Mouse (Mus musculus) hindbrain, embryonic 16.5 days (tissue): ENCODE results near the gene Celf2. TPM values are rescaled to one million over a fixed set of nuclear protein-coding genes. Genes with fewer than 3 reads are reported as not detected.
"Not testable (repeated sequence)": the region's sequence is repeated elsewhere in the genome, so short reads cannot be mapped to it uniquely, and the experiment has no call there.

ENCODE experiments used
- ATAC-seq: fragments of 200-750 bp; cut with Nextera tagmentation; 2 replicates; pipeline ENCODE4 v1.8.0; 2017; ENCODE audit warnings: moderate TSS enrichment, moderate library complexity
- H3K27ac ChIP-seq: fragments of 300-500 bp; sonication (generic); 2 replicates; pipeline ENCODE4 v1.5.1; 2014; ENCODE audit warnings: low read depth, mild to moderate bottlenecking, control low read depth, low read length, moderate library complexity
- H3K27me3 ChIP-seq: fragments of 300-500 bp; sonication (generic); replicated peaks from 2 replicates; pipeline ENCODE4 v1.6.1; 2014; ENCODE audit warnings: low read length; ENCODE audit not compliant: control insufficient read depth, insufficient read depth
- H3K36me3 ChIP-seq: fragments of 300-500 bp; sonication (generic); 2 replicates; pipeline ENCODE4 v1.6.1; 2014; ENCODE audit warnings: mild to moderate bottlenecking, low read length, moderate library complexity, mixed read lengths; ENCODE audit not compliant: control insufficient read depth, insufficient read depth
- H3K4me1 ChIP-seq: fragments of 300-500 bp; sonication (generic); 2 replicates; pipeline ENCODE4 v1.6.1; 2014; ENCODE audit warnings: low read depth, low read length; ENCODE audit not compliant: control insufficient read depth, insufficient read depth
- H3K4me2 ChIP-seq: fragments of 300-500 bp; sonication (generic); 2 replicates; pipeline ENCODE4 v1.6.1; 2014; ENCODE audit warnings: mild to moderate bottlenecking, low read length, control low read depth, moderate library complexity
- H3K4me3 ChIP-seq: fragments of 300-500 bp; sonication (generic); 2 replicates; pipeline ENCODE4 v1.5.1; 2014; ENCODE audit warnings: mild to moderate bottlenecking, low read length, control low read depth, moderate library complexity
- H3K9ac ChIP-seq: fragments of 300-500 bp; sonication (generic); 2 replicates; pipeline ENCODE4 v1.6.1; 2014; ENCODE audit warnings: low read depth, mild to moderate bottlenecking, control low read depth, low read length, moderate library complexity
- H3K9me3 ChIP-seq: fragments of 300-500 bp; sonication (generic); 2 replicates; pipeline ENCODE4 v1.6.1; 2014; ENCODE audit warnings: mild to moderate bottlenecking, low read length, moderate library complexity; ENCODE audit not compliant: control insufficient read depth
- WGBS: fragments of 180-500 bp; shearing (Covaris S2); extraction: QIAGEN DNeasy Blood & Tissue Kit; methylation state at CpG from one replicate; pipeline ENCODE4 v1.1.7; 2014; 5-methylcytosine and 5-hydroxymethylcytosine counted together
- polyA plus RNA-seq: library from polyadenylated mRNA; unstranded; fragments of >200 nt; fragmentation: Nextera tagmentation; extraction: Ambion mirVana; gene quantifications from 2 replicates; pipeline ENCODE4 v1.2.1, GENCODE M21; 2015

Gene Celf2
- polyA plus RNA-seq, 1 experiment from 2014 or later = 130 TPM

DNA sequence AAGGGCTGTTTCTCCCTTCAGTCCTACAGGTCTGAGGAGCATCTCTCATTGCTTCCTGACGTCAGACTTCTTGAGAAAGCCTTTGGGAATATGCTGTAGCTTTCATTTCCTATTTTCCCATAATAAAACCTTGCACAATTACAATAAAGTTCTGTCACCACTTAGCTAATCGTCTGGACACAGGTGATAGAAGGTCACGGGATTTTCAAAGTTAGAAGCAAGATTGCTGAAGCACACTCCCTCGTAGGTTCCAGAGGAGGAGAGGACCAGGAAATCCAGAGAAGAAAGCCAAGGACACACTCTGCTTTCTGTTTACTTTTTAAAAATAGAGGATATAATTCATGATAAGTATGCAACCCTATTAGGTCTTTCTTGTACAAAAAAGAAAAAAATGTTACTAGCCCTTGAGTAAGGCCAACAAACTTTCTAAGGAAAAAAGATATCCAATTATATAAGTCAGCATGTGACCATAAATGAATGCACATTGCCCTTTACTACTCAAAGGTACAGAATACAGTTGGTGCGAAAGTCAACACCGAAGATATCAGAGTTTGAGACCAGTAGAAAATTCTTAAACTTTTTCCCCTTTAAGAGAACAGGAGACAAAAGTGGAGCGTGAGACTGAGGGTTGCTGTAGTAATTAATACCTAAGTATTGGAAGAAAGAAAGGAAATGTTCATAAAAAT, 924.2 kb downstream of the Celf2 start:
- Histone ChIP-seq H3K4me1 (no peaks in the 10 kb centered on the region), H3K27me3 (no peaks in the 10 kb centered on the region), H3K4me3 (no peak overlapping the region), H3K9ac (no peak overlapping the region), H3K9me3 (no peaks in the 10 kb centered on the region), H3K4me2 (no peak overlapping the region), H3K36me3 (no peaks in the 10 kb centered on the region), H3K27ac (no peak overlapping the region)
- ATAC-seq = no peak
- WGBS = 85% methylated on average over 7 of the region's 7 CpGs

DNA sequence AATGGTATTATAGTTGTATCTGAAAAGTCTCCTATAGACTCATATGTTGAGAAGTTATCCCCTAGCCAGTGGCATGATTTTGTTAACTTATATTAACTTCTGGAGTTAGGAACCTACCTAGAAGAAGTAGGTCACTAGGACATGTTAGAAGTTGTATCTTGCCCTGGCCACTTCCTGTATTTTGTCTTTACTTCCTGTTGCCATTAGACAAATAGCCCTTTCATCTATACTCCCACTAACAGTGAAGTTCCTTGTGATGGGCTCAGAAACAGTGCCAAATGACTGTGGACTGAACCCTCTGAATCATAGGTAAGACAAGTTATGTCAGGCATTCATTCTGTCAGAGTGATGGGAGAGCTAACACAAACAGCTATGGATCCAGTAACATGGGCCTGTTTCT, 926.7 kb downstream of the Celf2 start:
- no peak for ATAC-seq
- Histone ChIP-seq H3K36me3 (no peaks in the 10 kb centered on the region), H3K4me2 (no peak overlapping the region), H3K4me1 (no peaks in the 10 kb centered on the region), H3K9ac (no peak overlapping the region), H3K4me3 (no peak overlapping the region), H3K27ac (no peak overlapping the region), H3K27me3 (no peaks in the 10 kb centered on the region), H3K9me3 (no peaks in the 10 kb centered on the region)

DNA sequence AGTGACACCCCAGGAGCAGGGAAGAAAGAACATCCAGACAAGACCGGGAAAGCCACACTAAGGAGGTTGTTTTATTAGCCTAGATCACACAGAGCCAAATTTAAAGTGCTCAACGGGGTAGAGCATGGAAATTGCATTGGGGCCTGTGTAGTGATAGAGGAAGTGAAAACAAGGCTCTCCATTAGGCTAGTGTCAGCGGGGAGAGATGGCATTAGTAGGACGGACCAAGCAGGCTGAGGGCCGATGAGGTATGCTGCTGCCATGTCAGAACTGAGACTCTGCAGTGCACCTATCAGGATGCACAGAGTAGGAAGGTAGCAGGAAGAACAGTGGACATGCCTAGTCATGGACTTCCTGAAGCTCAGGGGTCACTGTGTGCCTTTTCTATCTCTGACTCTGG, 929.3 kb downstream of the Celf2 start:
- Histone ChIP-seq H3K4me1 (no peaks in the 10 kb centered on the region), H3K4me2 (no peak overlapping the region), H3K27me3 (no peaks in the 10 kb centered on the region), H3K27ac (no peak overlapping the region), H3K4me3 (no peak overlapping the region), H3K9ac (no peak overlapping the region), H3K36me3 (no peaks in the 10 kb centered on the region; the same call in 1 of the 2 replicates), H3K9me3 (no peaks in the 10 kb centered on the region)
- ATAC-seq = no peak
- WGBS = 85% methylated on average over 5 of the region's 5 CpGs

DNA sequence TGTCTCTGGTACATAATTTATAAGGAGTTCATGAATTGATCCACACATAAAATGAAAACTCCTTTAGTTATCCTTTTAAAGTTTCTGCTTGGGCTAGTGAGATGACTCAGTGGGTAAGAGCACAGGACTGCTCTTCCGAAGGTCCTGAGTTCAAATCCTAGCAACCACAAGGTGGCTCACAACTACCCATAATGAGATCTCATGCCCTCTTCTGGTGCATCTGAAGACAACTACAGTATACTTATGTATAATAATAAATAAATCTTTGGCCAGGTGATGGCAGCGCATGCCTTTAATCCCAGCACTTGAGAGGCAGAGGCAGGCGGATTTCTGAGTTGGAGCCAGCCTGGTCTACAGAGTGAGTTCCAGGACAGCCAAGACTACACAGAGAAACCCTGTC, 934.0 kb downstream of the Celf2 start:
- not testable (repeated sequence) for H3K4me1 ChIP-seq, H3K4me3 ChIP-seq, H3K4me2 ChIP-seq, H3K9me3 ChIP-seq, H3K36me3 ChIP-seq, H3K9ac ChIP-seq, H3K27me3 ChIP-seq, H3K27ac ChIP-seq, ATAC-seq
- WGBS = 97% methylated on average over 3 of the region's 3 CpGs

DNA sequence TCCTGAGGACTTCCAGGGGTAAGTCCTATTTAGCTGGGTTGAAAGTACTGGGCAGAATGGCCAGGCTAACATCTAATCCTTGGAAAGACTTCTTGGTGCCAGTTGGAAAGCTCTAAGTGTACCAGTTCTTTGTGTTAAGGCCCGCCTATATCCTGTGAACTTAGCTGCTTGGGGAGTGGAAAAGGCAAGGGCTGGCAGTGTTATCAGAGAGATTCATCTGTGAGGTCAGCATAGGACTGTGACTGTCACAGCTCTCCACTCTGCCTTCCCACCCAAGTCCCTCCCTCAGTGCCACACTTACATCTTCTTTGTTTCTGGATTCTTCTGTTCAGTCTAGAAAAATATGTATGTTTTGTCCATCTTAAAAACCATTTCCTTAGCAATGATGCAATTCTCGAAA, 935.7 kb downstream of the Celf2 start:
- WGBS = 87% methylated on average over 2 of the region's 2 CpGs
- Histone ChIP-seq H3K36me3 (no peaks in the 10 kb centered on the region; the same call in 1 of the 2 replicates), H3K4me1 (no peaks in the 10 kb centered on the region), H3K9me3 (no peaks in the 10 kb centered on the region), H3K27me3 (no peaks in the 10 kb centered on the region), H3K4me3 (no peak overlapping the region), H3K4me2 (no peak overlapping the region), H3K9ac (no peak overlapping the region), H3K27ac (no peak overlapping the region)
- ATAC-seq = no peak

DNA sequence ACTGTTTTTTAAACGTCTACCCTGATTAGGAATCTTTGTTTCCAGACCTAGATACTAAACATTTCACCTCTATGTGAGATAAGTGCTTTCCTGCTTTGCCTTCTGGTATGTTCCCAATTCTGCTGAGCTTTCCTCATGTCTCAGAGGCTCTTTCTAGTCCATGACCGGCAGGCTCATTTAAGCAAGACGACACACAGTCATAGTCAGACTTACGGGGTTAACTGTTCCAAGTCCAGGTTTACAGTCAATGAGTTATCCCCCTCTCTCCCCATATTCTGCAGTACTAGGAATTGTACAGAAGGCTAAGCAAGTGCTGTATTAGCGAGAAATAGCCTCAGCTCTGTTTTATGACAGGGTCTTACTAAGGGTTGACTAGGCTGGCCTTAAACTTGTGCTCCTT, 936.4 kb downstream of the Celf2 start:
- H3K36me3 ChIP-seq = no peaks in the 10 kb centered on the region; the same call in 1 of the 2 replicates
- whole genome bisulfite sequencing = 81% methylated on average over 5 of the region's 5 CpGs
- H3K9me3 ChIP-seq = no peaks in the 10 kb centered on the region
- H3K27ac ChIP-seq = no peak overlapping the region
- no peaks in the 10 kb centered on the region for H3K27me3 ChIP-seq
- H3K4me2 ChIP-seq = no peak overlapping the region
- H3K4me1 ChIP-seq = no peaks in the 10 kb centered on the region
- no peak overlapping the region for H3K9ac ChIP-seq
- ATAC-seq = no peak
- H3K4me3 ChIP-seq = no peak overlapping the region

DNA sequence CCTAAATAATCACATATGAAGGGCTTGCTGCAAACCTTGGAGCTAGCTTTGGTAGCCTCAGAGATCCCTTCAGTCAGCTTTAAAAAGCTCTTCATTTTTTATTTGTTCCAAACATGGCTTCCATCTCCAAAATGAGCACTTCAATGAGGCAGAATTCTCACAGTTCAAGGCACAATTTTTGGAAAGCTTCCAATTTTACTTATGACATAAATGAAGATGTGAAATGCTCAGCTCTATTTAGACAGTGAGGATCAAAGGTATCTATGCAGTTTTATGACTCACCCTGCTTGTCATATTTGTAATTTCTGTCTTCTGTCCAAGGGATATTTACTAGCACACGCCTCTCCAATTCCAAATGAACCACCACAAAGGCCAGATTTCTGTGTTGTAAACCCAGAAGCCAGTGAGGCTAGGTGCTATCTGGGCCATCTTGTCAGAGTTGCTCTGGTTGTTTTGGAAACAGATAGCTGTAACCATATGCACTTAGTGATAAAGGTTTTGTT, 940.3 kb downstream of the Celf2 start:
- 78% methylated on average over 1 of the region's 1 CpGs for WGBS
- no peak for ATAC-seq
- H3K9ac ChIP-seq = no peak overlapping the region
- no peak overlapping the region for H3K4me2 ChIP-seq
- no peak overlapping the region for H3K27ac ChIP-seq
- no peaks in the 10 kb centered on the region for H3K9me3 ChIP-seq
- H3K4me1 ChIP-seq = no peaks in the 10 kb centered on the region
- H3K4me3 ChIP-seq = no peak overlapping the region
- H3K27me3 ChIP-seq = no peaks in the 10 kb centered on the region
- no peaks in the 10 kb centered on the region for H3K36me3 ChIP-seq

DNA sequence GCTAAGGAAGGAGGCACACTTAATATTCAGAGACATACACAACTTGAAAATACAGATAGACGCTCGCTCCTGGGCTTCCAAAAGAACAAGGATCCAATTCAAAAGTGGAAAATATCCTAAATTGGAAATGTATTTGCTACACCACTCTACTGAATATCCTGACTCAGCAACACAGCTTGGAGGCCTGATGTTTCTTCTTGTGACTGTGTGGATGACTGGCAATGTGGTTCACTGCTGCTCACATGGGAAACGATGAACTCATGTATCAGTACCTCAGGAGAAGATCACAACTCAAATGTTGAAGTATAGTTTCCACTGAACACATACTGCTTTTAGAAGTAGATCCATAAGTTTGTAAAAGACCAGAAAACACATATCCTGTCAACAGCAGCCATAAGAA, 944.2 kb downstream of the Celf2 start:
- Histone ChIP-seq H3K4me1 (no peaks in the 10 kb centered on the region), H3K4me2 (no peak overlapping the region), H3K4me3 (no peak overlapping the region), H3K27ac (no peak overlapping the region), H3K9me3 (no peaks in the 10 kb centered on the region), H3K9ac (no peak overlapping the region), H3K27me3 (no peaks in the 10 kb centered on the region), H3K36me3 (peaks cover 5% of the 10 kb centered on the region)
- no peak for ATAC-seq
- 81% methylated on average over 3 of the region's 3 CpGs for WGBS

DNA sequence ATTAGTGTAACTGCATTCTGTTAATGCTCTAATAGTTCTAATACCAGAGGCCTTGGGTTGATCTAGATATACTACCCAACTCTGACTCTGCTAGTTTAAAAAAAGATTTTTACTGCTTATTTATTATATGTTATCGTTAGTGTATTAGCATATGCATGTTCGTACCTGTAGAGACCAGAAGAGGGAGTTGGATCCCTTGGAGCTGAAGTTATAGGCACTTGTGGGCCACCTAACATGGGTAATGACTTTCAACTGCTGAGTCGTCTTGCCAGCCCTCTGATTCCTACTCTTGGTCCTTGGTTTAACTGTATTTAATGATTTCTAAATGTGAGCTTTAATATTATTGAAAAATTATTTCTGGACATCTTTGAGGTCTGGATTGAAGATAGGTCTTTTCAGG, 948.0 kb downstream of the Celf2 start:
- no peak overlapping the region for H3K4me3 ChIP-seq
- WGBS = 91% methylated on average over 3 of the region's 3 CpGs
- ATAC-seq = no peak
- no peaks in the 10 kb centered on the region for H3K9me3 ChIP-seq
- no peak overlapping the region for H3K9ac ChIP-seq
- H3K4me2 ChIP-seq = no peak overlapping the region
- H3K36me3 ChIP-seq = peaks cover 5% of the 10 kb centered on the region
- no peaks in the 10 kb centered on the region for H3K4me1 ChIP-seq
- H3K27me3 ChIP-seq = no peaks in the 10 kb centered on the region
- no peak overlapping the region for H3K27ac ChIP-seq
